In genomic region chr3:130809696-130810665, GRCm38 (mm10) we compare ENCODE assay signal across 14 mouse cellular contexts.
DNase-seq lines count a peak whose midpoint lies in the region; ATAC-seq lines count a peak whose summit lies in the region.
"Had no signal": no experiment of that assay in that cellular context is flagged by ENCODE, and none has a peak within 500 bp of the region (broad histone marks: within the 10 kb centered on the region; RNA-seq: fewer than 3 reads in every experiment).

No protein-coding gene starts in this region.

- no peak overlapping the region for H3K4me2 ChIP-seq in kidney, embryonic 14.5 days (replicated peaks; ENCODE audit: low read depth, low read length)
- no peak overlapping the region for H3K4me2 ChIP-seq in heart, embryonic 11.5 days
- H3K4me2 ChIP-seq: forebrain, embryonic 12.5 days; intestine, embryonic 15.5 days; liver, embryonic 13.5 days had no signal

- intact Hi-C loops in left cerebral cortex, postnatal 10 days (cut with DNase I), result loop anchor here (10.0 kb wide), 1 partner anchor 305 kb away; the partner anchor contains the start of gene Lef1

- no peaks in the 10 kb centered on the region for H3K9me3 ChIP-seq in kidney, embryonic 14.5 days (ENCODE audit: control insufficient read depth, low read length)
- H3K9me3 ChIP-seq in heart, embryonic 11.5 days (replicated peaks; ENCODE audit: control insufficient read depth, low read length), result no peaks in the 10 kb centered on the region
- H3K9me3 ChIP-seq: embryonic facial prominence, embryonic 10.5 days; forebrain, embryonic 12.5 days; intestine, embryonic 15.5 days; liver, embryonic 13.5 days had no signal

- no peaks in the 10 kb centered on the region for H3K27me3 ChIP-seq in kidney, embryonic 14.5 days (ENCODE audit: control insufficient read depth, insufficient read depth, low read length)
- no peaks in the 10 kb centered on the region for H3K27me3 ChIP-seq in heart, embryonic 11.5 days (ENCODE audit: control insufficient read depth, insufficient read depth, low read length)
- H3K27me3 ChIP-seq: forebrain, embryonic 12.5 days; intestine, embryonic 15.5 days; liver, embryonic 13.5 days had no signal

- no peak for DNase-seq in kidney, postnatal 36 days
- peak; percentile 83 for DNase-seq in induced T-regulatory cell, adult 2 months (ENCODE audit: low read depth)
- peak; percentile 53 for DNase-seq in thymus, postnatal 0 days (ENCODE audit: low spot score)
- DNase-seq in right cerebral cortex, postnatal 36 days (ENCODE audit: low spot score in 2 of 2), result no peak
- DNase-seq in left cerebral cortex, postnatal 10 days (ENCODE audit: extremely low spot score in 1 of 2, low spot score in 2 of 2), result no peak
- DNase-seq: gastrocnemius, postnatal 25 days; heart, postnatal 14 days; liver, embryonic 13.5 days had no signal

- no peak overlapping the region for H3K27ac ChIP-seq in kidney, embryonic 14.5 days (ENCODE audit: low read depth, low read length)
- H3K27ac ChIP-seq in heart, embryonic 11.5 days (ENCODE audit: low read depth, low read length), result no peak overlapping the region
- H3K27ac ChIP-seq: embryonic facial prominence, embryonic 10.5 days; forebrain, embryonic 12.5 days; intestine, embryonic 15.5 days; liver, embryonic 13.5 days had no signal

- ATAC-seq in kidney, embryonic 14.5 days (ENCODE audit: low FRiP score, low TSS enrichment), result peak; percentile 69
- peak; percentile 79 for ATAC-seq in CD4-positive, CD25-positive, alpha-beta regulatory T cell, adult 4 months
- no peak for ATAC-seq in heart, embryonic 11.5 days (replicated peaks; ENCODE audit: insufficient number of reproducible peaks, low FRiP score, low TSS enrichment)
- ATAC-seq: intestine, embryonic 15.5 days had no signal

- 48% methylated on average over 19 of the region's 19 CpGs for whole genome bisulfite sequencing in kidney, embryonic 14.5 days
- 73% methylated on average over 19 of the region's 19 CpGs for WGBS in heart, embryonic 11.5 days (ENCODE audit: insufficient replicate concordance)

- peaks cover 7% of the 10 kb centered on the region for H3K4me1 ChIP-seq in kidney, embryonic 14.5 days (ENCODE audit: control insufficient read depth, insufficient read depth, low read length)
- no peaks in the 10 kb centered on the region for H3K4me1 ChIP-seq in heart, embryonic 11.5 days (ENCODE audit: control insufficient read depth, insufficient read depth, low read length)
- H3K4me1 ChIP-seq: intestine, embryonic 15.5 days; liver, embryonic 13.5 days had no signal

- no peaks in the 10 kb centered on the region for H3K36me3 ChIP-seq in kidney, embryonic 14.5 days (ENCODE audit: control insufficient read depth, insufficient read depth, low read length)
- no peaks in the 10 kb centered on the region for H3K36me3 ChIP-seq in heart, embryonic 11.5 days (ENCODE audit: control insufficient read depth, insufficient read depth, low read length)
- H3K36me3 ChIP-seq: embryonic facial prominence, embryonic 10.5 days; forebrain, embryonic 12.5 days; intestine, embryonic 15.5 days; liver, embryonic 13.5 days had no signal

- no peak overlapping the region for H3K4me3 ChIP-seq in kidney, embryonic 14.5 days (ENCODE audit: low read length)
- no peak overlapping the region for H3K4me3 ChIP-seq in heart, embryonic 11.5 days (ENCODE audit: low read depth, low read length)
- H3K4me3 ChIP-seq: embryonic facial prominence, embryonic 10.5 days; forebrain, embryonic 12.5 days; intestine, embryonic 15.5 days; liver, embryonic 13.5 days had no signal

- no peak overlapping the region for H3K9ac ChIP-seq in kidney, embryonic 14.5 days (ENCODE audit: low read depth, low read length)
- no peak overlapping the region for H3K9ac ChIP-seq in heart, embryonic 11.5 days (ENCODE audit: low read depth, low read length)
- H3K9ac ChIP-seq: forebrain, embryonic 12.5 days; intestine, embryonic 15.5 days; liver, embryonic 13.5 days had no signal

Comparison
In these comparisons a context has a peak if more than half of its experiments do, and no peak if none do; other contexts are left out.
1. DNase-seq: peak in induced T-regulatory cell, adult 2 months (single experiment) and thymus, postnatal 0 days (single experiment); none in kidney, postnatal 36 days (0 of 2), right cerebral cortex, postnatal 36 days (0 of 2) and left cerebral cortex, postnatal 10 days (0 of 2).